Mouse (Mus musculus) hindbrain, embryonic 15.5 days (tissue): ENCODE results near the gene Hmgn2. TPM values are rescaled to one million over a fixed set of nuclear protein-coding genes. Genes with fewer than 3 reads are reported as not detected.
"Not testable (repeated sequence)": the region's sequence is repeated elsewhere in the genome, so short reads cannot be mapped to it uniquely, and the experiment has no call there.

ENCODE experiments used
- ATAC-seq: fragments of 200-750 bp; cut with Nextera tagmentation; 2 replicates; pipeline ENCODE4 v1.8.0; 2017; ENCODE audit warnings: low read depth, moderate number of reproducible peaks, moderate TSS enrichment; ENCODE audit not compliant: low FRiP score
- H3K27ac ChIP-seq: fragments of 300-500 bp; sonication (generic); replicated peaks from 2 replicates; pipeline ENCODE4 v1.5.1; 2015; ENCODE audit warnings: mild to moderate bottlenecking, inconsistent platforms
- H3K27me3 ChIP-seq: fragments of 300-500 bp; sonication (generic); 2 replicates; pipeline ENCODE4 v1.6.1; 2015; ENCODE audit warnings: control low read depth, inconsistent platforms
- H3K36me3 ChIP-seq: fragments of 300-500 bp; sonication (generic); 2 replicates; pipeline ENCODE4 v1.6.1; 2015; ENCODE audit warnings: control low read depth, inconsistent platforms
- H3K4me1 ChIP-seq: fragments of 300-500 bp; sonication (generic); replicated peaks from 2 replicates; pipeline ENCODE4 v1.6.1; 2015; ENCODE audit warnings: control low read depth, inconsistent platforms
- H3K4me2 ChIP-seq: fragments of 300-500 bp; sonication (generic); 2 replicates; pipeline ENCODE4 v1.6.1; 2015; ENCODE audit warnings: moderate library complexity, mild to moderate bottlenecking, inconsistent platforms
- H3K4me3 ChIP-seq: fragments of 300-500 bp; sonication (generic); 2 replicates; pipeline ENCODE4 v1.5.1; 2015; ENCODE audit warnings: mild to moderate bottlenecking, inconsistent platforms
- H3K9ac ChIP-seq: fragments of 300-500 bp; sonication (generic); 2 replicates; pipeline ENCODE4 v1.6.1; 2015; ENCODE audit warnings: inconsistent platforms
- H3K9me3 ChIP-seq: fragments of 300-500 bp; sonication (generic); 2 replicates; pipeline ENCODE4 v1.6.1; 2016; ENCODE audit warnings: control low read depth, inconsistent platforms
- WGBS: fragments of 180-500 bp; shearing (Covaris S2); methylation state at CpG from one replicate; pipeline ENCODE4 v1.1.7; 2015; 5-methylcytosine and 5-hydroxymethylcytosine counted together
- polyA plus RNA-seq: library from polyadenylated mRNA; unstranded; fragments of >200 nt; fragmentation: Nextera tagmentation; extraction: Ambion mirVana; gene quantifications from 2 replicates; pipeline ENCODE4 v1.2.1, GENCODE M21; 2015

The Hmgn2 gene
- polyA plus RNA-seq, 1 experiment from 2014 or later, result 1,026 TPM

GRCm38 (mm10) chr4:134001710-134002109, 33.3 kb upstream of the Hmgn2 start:
- Histone ChIP-seq H3K9me3 (no peaks in the 10 kb centered on the region), H3K27me3 (no peaks in the 10 kb centered on the region), H3K27ac (no peak overlapping the region), H3K4me1 (peaks cover 10% of the 10 kb centered on the region), H3K4me3 (no peak overlapping the region), H3K9ac (no peak overlapping the region), H3K36me3 (no peaks in the 10 kb centered on the region), H3K4me2 (no peak overlapping the region)
- WGBS, result 44% methylated on average over 10 of the region's 10 CpGs
- no peak for ATAC-seq

GRCm38 (mm10) chr4:134000466-134001438, 32.3 kb upstream of the Hmgn2 start, which contains the start of gene Dhdds:
Dhdds (minus strand) TSS chr4:134000918.
- Histone ChIP-seq H3K9me3 (no peaks in the 10 kb centered on the region), H3K4me3 (peak within 1 kb of the TSS; percentile 69), H3K4me2 (peak within 1 kb of the TSS; percentile 93), H3K9ac (peak within 1 kb of the TSS; percentile 64), H3K4me1 (peaks cover 10% of the 10 kb centered on the region), H3K36me3 (peaks cover 7% of the 10 kb centered on the region; the same call in 1 of the 2 replicates), H3K27ac (peak within 1 kb of the TSS; percentile 64), H3K27me3 (no peaks in the 10 kb centered on the region)
- 1% methylated on average over 49 of the region's 49 CpGs for WGBS
- peak; percentile 99 for ATAC-seq

- WGBS, result 83% methylated on average over 8 of the region's 8 CpGs
These were observed 26.2 kb upstream of the Hmgn2 start for GRCm38 (mm10) chr4:133994697-133995096.

GRCm38 (mm10) chr4:133991087-133991660, 22.7 kb upstream of the Hmgn2 start:
- Histone ChIP-seq H3K9me3 (no peaks in the 10 kb centered on the region), H3K4me1 (no peaks in the 10 kb centered on the region), H3K4me3 (no peak overlapping the region), H3K27ac (no peak overlapping the region), H3K9ac (no peak overlapping the region), H3K27me3 (no peaks in the 10 kb centered on the region), H3K36me3 (peaks cover 64% of the 10 kb centered on the region), H3K4me2 (no peak overlapping the region)
- 91% methylated on average over 13 of the region's 13 CpGs for WGBS
- no peak for ATAC-seq

More at GRCm38 (mm10) chr4:133994697-133995096, 26.2 kb upstream of the Hmgn2 start:
- Histone ChIP-seq H3K27me3 (no peaks in the 10 kb centered on the region), H3K4me3 (no peak overlapping the region), H3K4me1 (peaks cover 4% of the 10 kb centered on the region), H3K9ac (no peak overlapping the region), H3K4me2 (no peak overlapping the region), H3K27ac (no peak overlapping the region), H3K36me3 (peaks cover 44% of the 10 kb centered on the region), H3K9me3 (no peaks in the 10 kb centered on the region)
- ATAC-seq, result no peak

GRCm38 (mm10) chr4:133990035-133990434, 21.6 kb upstream of the Hmgn2 start:
- no peak overlapping the region for H3K9ac ChIP-seq
- no peak overlapping the region for H3K27ac ChIP-seq
- H3K4me2 ChIP-seq, result no peak overlapping the region
- ATAC-seq, result no peak
- no peaks in the 10 kb centered on the region for H3K4me1 ChIP-seq
- WGBS, result 60% methylated on average over 4 of the region's 4 CpGs
- no peaks in the 10 kb centered on the region for H3K9me3 ChIP-seq
- no peaks in the 10 kb centered on the region for H3K27me3 ChIP-seq
- H3K4me3 ChIP-seq, result no peak overlapping the region
- peaks cover 57% of the 10 kb centered on the region for H3K36me3 ChIP-seq

- H3K4me2 ChIP-seq, H3K4me3 ChIP-seq, H3K27me3 ChIP-seq, H3K4me1 ChIP-seq, ATAC-seq, H3K27ac ChIP-seq, H3K9ac ChIP-seq, H3K9me3 ChIP-seq: not testable (repeated sequence)
- WGBS, result 93% methylated on average over 8 of the region's 8 CpGs
- peaks cover 48% of the 10 kb centered on the region for H3K36me3 ChIP-seq
These were observed 19.8 kb upstream of the Hmgn2 start for GRCm38 (mm10) chr4:133988289-133988688.

- Histone ChIP-seq H3K4me3 (no peak overlapping the region), H3K4me1 (no peaks in the 10 kb centered on the region), H3K27ac (no peak overlapping the region), H3K4me2 (no peak overlapping the region), H3K9ac (no peak overlapping the region), H3K9me3 (no peaks in the 10 kb centered on the region), H3K36me3 (peaks cover 36% of the 10 kb centered on the region), H3K27me3 (no peaks in the 10 kb centered on the region)
- 84% methylated on average over 13 of the region's 13 CpGs for WGBS
- no peak for ATAC-seq
These were observed 14.5 kb upstream of the Hmgn2 start for GRCm38 (mm10) chr4:133982936-133983335.

GRCm38 (mm10) chr4:133980496-133980895, 12.0 kb upstream of the Hmgn2 start:
- Histone ChIP-seq H3K4me2 (no peak overlapping the region), H3K9ac (no peak overlapping the region), H3K36me3 (peaks cover 30% of the 10 kb centered on the region), H3K4me3 (no peak overlapping the region), H3K27ac (no peak overlapping the region), H3K9me3 (no peaks in the 10 kb centered on the region), H3K4me1 (no peaks in the 10 kb centered on the region), H3K27me3 (no peaks in the 10 kb centered on the region)
- no peak for ATAC-seq
- WGBS, result 91% methylated on average over 5 of the region's 5 CpGs

- H3K9ac ChIP-seq, result no peak overlapping the region
- H3K36me3 ChIP-seq, result peaks cover 30% of the 10 kb centered on the region
- no peaks in the 10 kb centered on the region for H3K9me3 ChIP-seq
- no peak overlapping the region for H3K4me3 ChIP-seq
- H3K4me2 ChIP-seq, result no peak overlapping the region
- no peaks in the 10 kb centered on the region for H3K27me3 ChIP-seq
- no peaks in the 10 kb centered on the region for H3K4me1 ChIP-seq
- 95% methylated on average over 10 of the region's 10 CpGs for WGBS
- no peak overlapping the region for H3K27ac ChIP-seq
- ATAC-seq, result no peak
These were observed 9.7 kb upstream of the Hmgn2 start for GRCm38 (mm10) chr4:133978021-133978711.

GRCm38 (mm10) chr4:133971741-133972140, 3.3 kb upstream of the Hmgn2 start:
- Histone ChIP-seq H3K27ac (peak overlapping the region; percentile 18; the same call in 1 of the 2 replicates), H3K9ac (no peak overlapping the region), H3K4me2 (no peak overlapping the region), H3K9me3 (no peaks in the 10 kb centered on the region), H3K27me3 (no peaks in the 10 kb centered on the region), H3K36me3 (peaks cover 3% of the 10 kb centered on the region; the same call in 1 of the 2 replicates), H3K4me3 (no peak overlapping the region), H3K4me1 (peaks cover 27% of the 10 kb centered on the region)
- ATAC-seq, result no peak
- 46% methylated on average over 8 of the region's 8 CpGs for WGBS

GRCm38 (mm10) chr4:133970876-133971275, 2.4 kb upstream of the Hmgn2 start:
- H3K9me3 ChIP-seq, result no peaks in the 10 kb centered on the region
- peaks cover 7% of the 10 kb centered on the region for H3K36me3 ChIP-seq
- no peaks in the 10 kb centered on the region for H3K27me3 ChIP-seq
- no peak for ATAC-seq
- 52% methylated on average over 13 of the region's 13 CpGs for WGBS
- H3K4me2 ChIP-seq, result no peak overlapping the region
- peak overlapping the region; percentile 100 for H3K27ac ChIP-seq
- peaks cover 36% of the 10 kb centered on the region for H3K4me1 ChIP-seq
- H3K9ac ChIP-seq, result no peak overlapping the region
- H3K4me3 ChIP-seq, result no peak overlapping the region

GRCm38 (mm10) chr4:133970196-133970595, 1.7 kb upstream of the Hmgn2 start:
- Histone ChIP-seq H3K4me1 (peaks cover 40% of the 10 kb centered on the region), H3K4me3 (no peak overlapping the region), H3K9ac (no peak overlapping the region), H3K4me2 (no peak overlapping the region), H3K27ac (peak overlapping the region; percentile 100), H3K27me3 (no peaks in the 10 kb centered on the region), H3K36me3 (peaks cover 12% of the 10 kb centered on the region), H3K9me3 (no peaks in the 10 kb centered on the region)
- no peak for ATAC-seq
- 15% methylated on average over 4 of the region's 4 CpGs for WGBS
